Mouse (Mus musculus): ENCODE data around the gene Pisd.
"Not testable (repeated sequence)": the region's sequence is repeated elsewhere in the genome, so short reads cannot be mapped to it uniquely, and the experiment has no call there.

Pisd gene

GRCm38 (mm10) chr5:32745705-32746655, 39.5 kb downstream of the Pisd start:
- DNase-seq (ENCODE audit: low spot score in 2 of 2), result peak; percentile 92 to 95

GRCm38 (mm10) chr5:32742149-32742548, 43.3 kb downstream of the Pisd start:
- no peak for DNase-seq (ENCODE audit: low spot score in 2 of 2)

- not testable (repeated sequence) for DNase-seq (ENCODE audit: low spot score in 2 of 2)
Observed at GRCm38 (mm10) chr5:32741377-32741776, 44.1 kb downstream of the Pisd start.

- not testable (repeated sequence) for DNase-seq (ENCODE audit: low spot score in 2 of 2)
Observed at GRCm38 (mm10) chr5:32740850-32741249, 44.6 kb downstream of the Pisd start.

GRCm38 (mm10) chr5:32740138-32740537, 45.3 kb downstream of the Pisd start:
- DNase-seq (ENCODE audit: low spot score in 2 of 2), result no peak

- DNase-seq (ENCODE audit: low spot score in 2 of 2), result not testable (repeated sequence)
Observed at GRCm38 (mm10) chr5:32736770-32737169, 48.7 kb downstream of the Pisd start.

GRCm38 (mm10) chr5:32735779-32736178, 49.7 kb downstream of the Pisd start:
- DNase-seq (ENCODE audit: low spot score in 2 of 2), result no peak

- not testable (repeated sequence) for DNase-seq (ENCODE audit: low spot score in 2 of 2)
Observed at GRCm38 (mm10) chr5:32733892-32734291, 51.6 kb downstream of the Pisd start.

GRCm38 (mm10) chr5:32728851-32729250, 56.6 kb downstream of the Pisd start:
- no peak for DNase-seq (ENCODE audit: low spot score in 2 of 2)

- no peak for DNase-seq (ENCODE audit: low spot score in 2 of 2)
Observed at GRCm38 (mm10) chr5:32728300-32728699, 57.1 kb downstream of the Pisd start.

GRCm38 (mm10) chr5:32725397-32725796, 60.0 kb downstream of the Pisd start:
- not testable (repeated sequence) for DNase-seq (ENCODE audit: low spot score in 2 of 2)

GRCm38 (mm10) chr5:32723981-32724380, 61.5 kb downstream of the Pisd start:
- DNase-seq (ENCODE audit: low spot score in 2 of 2), result no peak

GRCm38 (mm10) chr5:32722711-32723110, 62.7 kb downstream of the Pisd start:
- not testable (repeated sequence) for DNase-seq (ENCODE audit: low spot score in 2 of 2)

GRCm38 (mm10) chr5:32722263-32722662, 63.2 kb downstream of the Pisd start:
- DNase-seq (ENCODE audit: low spot score in 2 of 2), result no peak

GRCm38 (mm10) chr5:32721316-32721715, 64.1 kb downstream of the Pisd start:
- no peak for DNase-seq (ENCODE audit: low spot score in 2 of 2)

GRCm38 (mm10) chr5:32720416-32720815, 65.0 kb downstream of the Pisd start:
- no peak for DNase-seq (ENCODE audit: low spot score in 2 of 2)

GRCm38 (mm10) chr5:32718916-32719315, 66.5 kb downstream of the Pisd start:
- no peak for DNase-seq (ENCODE audit: low spot score in 2 of 2)

- no peak for DNase-seq (ENCODE audit: low spot score in 2 of 2)
Observed at GRCm38 (mm10) chr5:32717726-32718125, 67.7 kb downstream of the Pisd start.

GRCm38 (mm10) chr5:32713703-32714467, 71.6 kb downstream of the Pisd start:
- DNase-seq (ENCODE audit: low spot score in 2 of 2), result peak; percentile 93 to 95

GRCm38 (mm10) chr5:32713042-32713702, 72.3 kb downstream of the Pisd start:
- DNase-seq (ENCODE audit: low spot score in 2 of 2), result no peak

GRCm38 (mm10) chr5:32712221-32713041, 73.0 kb downstream of the Pisd start:
- DNase-seq (ENCODE audit: low spot score in 2 of 2), result no peak

All from heart, adult 9 months (tissue).